Mouse (Mus musculus): ENCODE data around the gene Armc9. TPM values are rescaled to one million over a fixed set of nuclear protein-coding genes. Genes with fewer than 3 reads are reported as not detected.

Armc9 gene
- polyA plus RNA-seq, 1 experiment: 8.3 TPM

DNA sequence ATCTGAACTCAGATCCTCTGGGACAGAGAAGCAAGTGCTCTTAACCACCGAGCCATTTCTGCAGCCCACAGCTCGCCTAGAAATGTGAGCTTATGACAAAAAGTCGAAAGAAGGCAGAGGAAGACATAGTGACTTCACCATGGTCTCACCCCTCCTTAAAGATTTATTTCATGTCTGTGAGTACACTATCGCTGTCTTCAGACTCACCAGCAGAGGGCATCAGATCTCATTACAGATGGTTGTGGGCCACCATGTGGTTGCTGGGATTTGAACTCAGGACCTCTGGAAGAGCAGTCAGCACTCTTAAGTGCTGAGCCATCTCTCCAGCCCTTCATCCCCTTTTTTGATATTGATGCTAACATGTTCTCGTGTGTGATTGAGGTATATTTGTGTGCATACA is 20.0 kb downstream of the Armc9 start:
- DNase-seq (ENCODE audit: low read depth): no peak

DNA sequence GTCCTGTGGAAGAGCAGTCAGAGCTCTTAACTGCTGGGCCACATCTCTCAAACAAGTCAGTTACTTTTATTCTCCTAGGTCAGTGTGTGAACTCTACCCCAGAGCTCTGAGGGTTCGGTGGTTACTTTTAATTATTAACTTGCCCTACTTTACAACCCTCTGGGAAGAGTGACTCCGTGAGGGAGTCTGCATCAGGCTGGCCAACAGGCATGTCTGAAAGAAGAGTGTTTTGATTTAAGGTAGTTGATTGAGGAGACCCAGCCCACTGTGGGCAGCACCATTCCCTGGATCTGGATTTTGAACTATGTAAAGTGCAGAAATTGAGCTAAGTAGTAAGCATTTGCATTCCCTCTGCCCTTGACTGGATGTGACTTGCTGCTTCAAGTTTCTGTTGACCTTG is 21.5 kb downstream of the Armc9 start:
- DNase-seq (ENCODE audit: low read depth): no peak

DNA sequence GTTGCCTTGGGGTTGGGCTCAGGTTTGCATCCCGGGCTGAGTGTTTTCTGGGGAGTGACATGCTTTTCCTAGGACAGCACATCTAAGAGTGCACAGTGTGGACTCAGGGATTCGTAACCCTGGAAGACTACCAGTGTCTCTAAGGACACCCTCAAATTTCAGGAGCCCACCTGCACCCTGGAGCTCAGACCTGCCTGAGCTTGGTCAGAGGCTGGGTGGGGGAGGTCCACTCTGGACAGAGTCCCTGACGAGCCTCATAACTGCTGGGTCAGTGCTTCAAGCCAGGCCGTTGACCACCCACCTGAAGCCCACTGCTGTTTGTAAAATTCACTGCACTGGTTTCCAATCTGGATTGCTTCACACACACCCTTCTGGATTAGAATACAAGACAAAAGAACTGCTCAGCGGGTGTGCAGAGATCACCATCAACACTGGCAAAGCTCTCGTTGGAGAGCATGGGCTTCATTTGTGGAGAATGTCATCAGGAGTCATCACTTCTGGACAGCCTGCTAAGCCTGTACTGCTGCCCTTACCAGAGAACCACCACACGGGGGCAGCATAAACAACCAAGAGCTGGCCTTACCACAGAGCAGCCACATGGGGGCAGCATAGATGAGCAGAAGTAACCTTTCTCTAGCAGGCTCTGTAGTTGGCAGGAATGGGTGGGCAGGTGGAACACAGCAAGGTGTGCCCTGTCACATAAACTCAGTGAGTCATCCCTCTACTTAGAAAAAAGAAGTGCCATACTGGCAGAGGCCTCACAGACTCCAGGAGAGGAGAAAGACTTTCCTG is 24.1 kb downstream of the Armc9 start:
- peak; percentile 26 for DNase-seq (ENCODE audit: low read depth)

DNA sequence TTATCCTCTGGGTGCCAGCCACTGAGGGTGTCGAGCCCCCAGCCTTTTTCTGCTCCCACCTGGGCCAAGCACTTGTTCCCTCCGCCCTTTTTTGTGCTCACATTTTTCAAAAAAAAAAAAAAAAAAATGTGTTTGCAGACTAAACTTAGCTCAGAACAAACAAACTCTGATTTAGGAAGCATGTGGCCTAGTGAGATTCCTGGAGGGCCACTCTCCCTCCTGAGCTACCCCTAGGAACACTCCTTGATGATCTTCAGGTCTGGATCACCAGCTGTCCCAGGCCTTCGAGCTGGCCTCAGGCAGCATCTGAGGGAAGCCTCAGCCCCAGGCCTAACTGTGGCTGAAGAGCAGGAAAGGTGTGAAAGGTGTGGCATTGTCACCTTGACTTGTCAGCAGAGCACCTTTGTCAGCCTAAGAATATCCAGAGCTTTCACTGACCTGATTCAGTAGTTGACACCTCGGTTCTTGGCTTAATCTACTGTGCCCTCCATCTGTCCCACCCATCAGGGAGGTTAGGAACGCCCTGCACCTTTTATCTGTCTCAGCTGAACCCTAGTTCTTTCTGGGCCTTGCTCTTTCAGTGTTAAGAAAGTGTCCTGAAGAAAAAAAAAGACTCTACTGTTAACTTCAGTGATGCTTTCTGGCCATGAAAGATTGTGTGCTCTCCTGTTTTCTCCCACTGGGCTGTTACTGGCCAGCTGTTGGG is 27.6 kb downstream of the Armc9 start:
- DNase-seq (ENCODE audit: low read depth): no peak

DNA sequence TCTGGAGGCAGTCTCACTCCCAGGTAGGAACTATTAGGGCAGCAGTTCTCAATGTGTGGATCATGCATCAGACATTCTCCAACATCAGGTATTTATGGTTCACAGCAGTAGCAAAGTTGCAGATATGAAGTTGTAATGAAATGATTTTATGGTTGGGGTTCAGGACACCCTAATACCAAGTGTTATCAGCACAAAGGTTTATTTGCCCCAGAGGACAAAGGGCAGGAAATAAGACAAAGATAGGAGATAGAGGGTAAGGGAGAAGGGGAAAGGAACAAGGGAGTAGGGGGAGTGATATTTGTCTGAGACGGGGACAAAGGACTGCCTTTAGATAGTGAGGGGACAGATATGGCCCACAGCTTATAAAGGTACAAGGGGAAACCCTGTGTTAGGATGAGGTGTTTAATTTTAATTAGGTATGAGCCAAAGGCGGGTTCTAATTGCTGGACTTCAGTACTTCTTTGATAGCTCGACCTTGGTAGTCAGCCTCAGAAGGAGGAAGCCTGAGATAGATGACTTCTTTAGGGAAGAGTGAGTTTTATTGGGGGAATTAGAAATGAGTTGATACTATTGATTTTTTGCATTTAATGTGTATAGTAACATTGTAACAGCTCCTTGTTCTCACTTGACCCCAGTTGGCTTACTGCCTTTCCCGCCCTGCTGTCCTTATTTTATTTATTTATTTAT is 29.1 kb downstream of the Armc9 start:
- DNase-seq (ENCODE audit: low read depth): no peak

DNA sequence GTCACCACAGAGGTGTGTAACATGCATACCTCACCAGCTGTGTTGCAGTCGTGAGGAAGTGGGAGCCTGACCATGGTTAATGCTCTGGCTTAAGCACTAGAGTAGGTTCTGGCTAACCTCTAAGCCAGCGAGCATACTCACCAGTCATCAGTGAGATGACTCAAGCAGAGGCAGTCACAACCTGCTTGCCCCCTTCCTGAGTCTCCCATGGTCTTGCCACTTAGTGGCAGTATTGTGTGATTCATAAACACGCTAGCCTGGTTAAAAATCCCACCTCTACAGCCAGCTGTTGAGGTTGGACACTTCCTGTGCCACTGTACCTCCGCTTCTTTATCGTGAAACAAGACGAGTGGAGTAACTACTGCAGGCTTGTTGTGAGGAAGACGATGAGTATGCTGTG is 32.2 kb downstream of the Armc9 start:
- DNase-seq (ENCODE audit: low read depth): no peak

DNA sequence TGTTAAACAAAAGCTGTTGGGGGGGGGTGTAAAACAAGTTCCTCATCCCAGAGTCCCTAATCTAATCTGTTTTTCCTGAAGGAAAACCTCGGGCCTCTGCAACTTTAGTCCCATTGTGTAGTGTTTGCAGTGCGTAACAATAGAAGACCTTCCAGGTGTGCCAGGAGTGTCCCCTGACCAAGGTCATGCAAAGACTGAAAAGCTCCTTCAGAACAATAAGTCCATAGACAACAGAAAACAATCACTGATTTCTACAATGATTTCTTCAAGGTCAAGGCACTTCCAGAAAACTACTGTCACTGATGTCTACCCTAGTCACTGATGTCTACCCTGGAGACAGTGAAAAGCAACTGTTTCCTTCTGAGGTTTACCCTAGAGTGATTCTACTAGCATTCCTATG is 33.3 kb downstream of the Armc9 start:
- DNase-seq (ENCODE audit: low read depth): no peak

DNA sequence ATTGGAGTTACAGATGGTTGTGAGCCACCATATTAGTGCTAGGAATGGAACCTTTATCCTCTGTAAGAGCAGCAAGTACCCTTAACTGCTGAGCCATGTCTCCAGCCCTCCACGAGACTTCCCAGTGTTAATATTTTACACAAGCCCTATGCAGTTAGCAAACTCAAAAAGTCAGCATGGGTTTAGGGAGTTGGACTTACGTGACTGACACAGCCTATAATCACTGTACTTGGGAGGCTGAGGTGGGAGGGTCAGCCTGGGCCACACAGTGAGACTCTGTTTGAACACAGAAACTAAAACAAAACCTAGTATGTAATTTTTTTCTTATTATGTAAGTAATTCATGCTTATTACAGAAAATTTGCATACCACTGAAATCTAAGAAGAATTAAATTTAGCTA is 33.7 kb downstream of the Armc9 start:
- no peak for DNase-seq (ENCODE audit: low read depth)

DNA sequence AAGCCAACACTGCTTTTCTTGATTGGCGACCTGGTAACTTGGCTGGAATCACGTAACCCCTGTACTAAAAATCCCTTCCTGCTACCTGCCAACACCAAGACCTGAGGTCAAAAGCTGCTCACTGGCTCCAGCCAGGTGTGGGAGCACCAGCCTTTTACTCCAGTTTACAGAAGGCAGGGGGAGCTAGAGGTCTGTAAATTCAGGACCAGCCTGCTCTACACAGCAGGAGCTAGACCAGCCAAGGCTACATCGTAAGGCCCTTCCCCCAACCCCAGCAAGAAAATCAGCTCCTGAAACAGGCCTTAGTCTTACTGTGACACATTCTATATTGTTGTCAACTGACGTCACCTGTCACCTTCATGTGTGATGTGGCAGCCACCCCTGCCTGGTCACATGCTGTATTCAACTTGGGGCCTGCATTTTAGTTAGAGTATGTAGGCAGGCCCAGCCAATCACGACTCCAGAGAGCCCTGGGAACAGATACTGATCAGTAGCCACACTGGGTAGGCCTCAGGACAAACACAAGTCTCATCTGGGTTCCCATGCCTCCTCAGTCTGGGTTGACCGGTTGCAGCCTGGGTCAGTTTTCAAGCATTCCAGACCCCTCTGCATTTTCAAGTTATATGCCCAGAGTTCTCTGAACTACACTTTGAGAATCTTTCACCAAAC is 34.6 kb downstream of the Armc9 start:
- DNase-seq (ENCODE audit: low read depth): no peak

DNA sequence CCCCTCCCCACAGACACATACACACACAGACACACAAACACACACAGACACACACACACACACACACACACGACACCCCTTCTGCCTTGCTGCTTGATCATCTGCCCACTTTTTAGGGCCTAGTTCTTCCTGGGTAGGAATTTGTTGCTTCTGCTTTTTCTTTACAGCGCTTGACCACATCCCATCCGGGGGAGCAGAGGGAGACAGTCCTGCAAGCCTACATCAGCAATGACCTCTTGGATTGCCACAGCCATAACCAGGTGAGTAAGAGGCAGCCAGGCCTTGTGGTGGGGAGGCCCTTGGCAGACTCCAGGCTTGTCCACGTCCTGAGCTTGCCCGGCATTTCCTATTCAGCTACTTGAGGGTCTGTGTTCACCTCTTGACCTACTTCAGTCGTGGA is 36.3 kb downstream of the Armc9 start:
- no peak for DNase-seq (ENCODE audit: low read depth)

DNA sequence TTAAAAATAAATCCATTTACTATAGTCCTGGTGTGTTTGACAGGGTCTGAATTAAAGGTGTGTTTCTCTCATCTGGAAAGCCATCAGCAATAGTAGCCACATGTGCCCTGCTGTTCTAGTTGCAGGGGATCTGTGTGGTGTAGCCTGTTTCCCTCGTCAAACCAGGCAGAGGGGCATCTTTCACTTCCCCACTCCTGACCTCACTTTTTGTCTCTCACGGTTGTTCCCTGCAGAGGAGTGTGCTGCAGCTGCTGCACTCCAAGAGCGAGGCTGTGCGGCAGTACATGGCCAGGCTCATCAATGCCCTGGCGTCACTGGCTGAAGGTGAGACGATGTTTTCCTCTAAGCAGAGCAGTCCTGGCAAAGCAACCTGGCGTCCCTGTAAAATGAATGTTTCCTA is 39.5 kb downstream of the Armc9 start:
- no peak for DNase-seq (ENCODE audit: low read depth)

DNA sequence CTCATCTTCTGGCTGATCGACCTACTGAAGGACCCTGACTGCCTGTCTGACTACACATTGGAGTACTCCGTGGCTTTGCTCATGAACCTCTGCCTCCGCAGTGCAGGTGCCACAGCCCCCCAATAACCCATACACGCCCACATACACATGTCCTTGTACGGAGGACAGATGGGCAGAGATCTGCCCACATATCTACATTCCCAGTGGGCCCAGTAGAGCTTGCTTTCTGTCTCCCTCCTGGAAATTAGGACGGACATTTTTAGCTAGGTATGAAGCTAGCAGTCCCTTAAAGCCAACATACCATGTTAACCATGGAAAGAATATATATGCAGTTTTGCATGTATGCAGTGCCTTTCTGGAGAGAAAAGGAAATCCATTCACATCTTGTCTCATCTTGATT is 43.7 kb downstream of the Armc9 start:
- DNase-seq (ENCODE audit: low read depth): no peak

DNA sequence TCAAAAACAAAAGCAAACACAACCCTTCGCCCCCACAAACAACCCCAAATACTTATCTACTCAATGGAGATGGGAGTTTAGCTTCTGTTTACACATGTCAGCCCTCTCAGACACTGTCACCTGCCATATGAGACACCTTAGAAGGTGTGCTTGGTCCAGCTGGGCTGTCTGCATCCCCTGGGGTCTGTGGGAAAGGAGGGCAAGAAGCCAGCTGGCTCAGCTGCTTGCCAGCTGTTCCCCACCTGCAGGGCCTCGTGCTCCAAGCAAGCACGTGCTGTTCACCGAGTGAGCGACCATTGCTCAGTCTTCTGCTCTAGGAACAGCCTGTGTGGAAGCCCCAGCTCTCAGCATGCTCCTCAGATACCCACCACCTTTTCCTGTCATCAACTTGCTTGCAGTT is 44.4 kb downstream of the Armc9 start:
- DNase-seq (ENCODE audit: low read depth): no peak

DNA sequence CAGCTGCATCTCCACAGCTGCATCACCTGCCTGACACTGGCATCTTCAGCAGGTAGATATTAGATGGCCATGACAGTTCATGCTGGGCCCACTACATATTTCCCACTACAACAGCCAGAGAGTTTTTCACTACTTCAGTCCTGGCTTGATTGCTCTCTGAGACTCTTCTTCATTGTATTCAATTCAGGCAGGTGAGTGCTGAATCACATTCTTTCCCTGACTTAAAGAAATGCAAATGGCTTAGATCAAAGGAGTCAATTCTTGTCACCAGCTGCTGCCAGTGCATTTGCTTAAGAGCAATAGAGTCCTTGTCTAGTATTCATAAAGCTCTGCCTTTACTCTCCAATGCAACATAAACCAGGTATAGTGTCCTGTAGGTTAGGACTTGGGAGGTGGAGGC is 46.7 kb downstream of the Armc9 start:
- DNase-seq (ENCODE audit: low read depth): no peak

DNA sequence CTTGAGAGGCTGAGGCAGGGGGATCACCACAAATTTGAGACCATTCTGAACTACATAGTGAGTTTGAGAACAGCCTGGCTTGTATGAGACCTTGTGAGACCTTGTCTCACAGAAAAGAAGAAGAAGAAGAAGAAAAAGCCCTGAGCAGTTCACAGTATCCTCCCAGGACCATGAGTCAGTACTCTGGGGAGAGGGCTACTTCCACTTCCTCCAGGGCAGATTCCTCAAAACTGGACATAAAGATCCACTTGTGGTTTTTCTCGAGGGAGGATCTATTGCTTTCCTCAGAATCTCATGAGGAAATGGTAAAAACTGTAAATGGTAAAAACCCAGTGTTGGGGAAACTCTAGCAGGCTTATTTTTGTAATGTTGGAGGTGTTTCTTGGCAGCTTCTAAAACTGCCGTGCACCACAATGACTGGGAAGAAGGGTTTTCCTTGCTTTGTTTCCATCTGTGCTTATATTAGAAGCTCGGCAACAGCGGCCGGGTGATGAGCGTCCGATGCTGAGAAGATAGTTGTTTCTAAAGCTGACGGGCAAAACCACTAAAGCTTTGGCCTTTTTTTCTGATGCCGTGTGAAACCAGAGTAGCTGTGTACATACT is 48.1 kb downstream of the Armc9 start:
- DNase-seq (ENCODE audit: low read depth): no peak

DNA sequence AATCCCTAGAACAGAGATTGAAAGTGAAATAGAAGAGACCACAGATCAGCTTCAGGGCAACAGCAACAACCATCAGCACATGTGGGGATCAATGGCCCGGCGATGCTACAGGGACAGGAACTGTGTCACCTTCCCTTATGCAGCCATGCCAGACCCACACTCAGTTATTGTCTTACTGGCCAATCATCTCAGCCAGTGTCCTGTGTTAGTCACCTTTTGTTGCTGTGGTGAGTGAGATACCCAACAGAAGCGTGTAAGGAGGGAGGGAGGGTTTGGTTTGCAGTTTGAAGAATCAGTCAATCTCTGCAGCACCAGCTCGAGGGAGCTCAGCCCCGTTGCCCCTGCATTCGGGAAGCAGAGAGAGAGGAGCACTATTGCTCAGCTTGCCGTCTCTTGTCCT is 56.1 kb downstream of the Armc9 start:
- no peak for DNase-seq (ENCODE audit: low read depth)

DNA sequence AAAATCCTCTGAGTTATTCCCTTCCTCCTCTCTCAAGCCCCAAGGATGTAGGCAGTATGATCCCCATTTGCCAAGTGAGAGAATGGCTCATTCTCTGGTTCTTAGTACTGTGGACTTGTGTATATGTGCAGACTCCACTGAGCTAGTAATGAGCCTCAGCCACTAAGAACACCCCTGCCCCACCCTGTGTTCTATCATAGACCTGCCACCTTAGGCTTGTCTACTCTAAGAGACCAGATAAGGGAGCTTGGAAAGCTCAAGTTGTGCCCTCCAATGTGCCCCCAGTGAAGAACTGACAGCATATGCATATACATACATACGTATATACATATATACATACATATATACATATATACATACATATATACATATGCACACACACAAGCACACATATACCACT is 56.9 kb downstream of the Armc9 start:
- no peak for DNase-seq (ENCODE audit: low read depth)

DNA sequence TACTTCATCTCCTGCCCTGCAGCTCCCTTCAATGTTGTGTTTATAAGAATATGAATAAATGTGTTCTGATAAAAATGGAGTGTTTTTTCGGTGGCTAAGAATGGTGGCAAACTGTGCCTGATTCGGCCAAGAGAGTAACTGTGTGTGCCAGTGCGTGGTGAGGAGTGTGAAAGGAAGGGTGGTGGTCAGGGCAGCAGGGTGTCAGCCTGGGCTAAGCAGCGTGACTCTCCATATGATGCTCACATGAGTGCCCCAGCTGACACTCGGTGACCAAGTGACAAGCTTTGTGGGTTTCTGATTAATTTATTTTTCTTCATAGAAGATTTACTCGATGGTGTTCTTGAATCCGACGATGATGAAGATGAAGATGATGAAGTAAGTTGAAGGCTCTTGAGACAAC is 58.2 kb downstream of the Armc9 start:
- no peak for DNase-seq (ENCODE audit: low read depth)

DNA sequence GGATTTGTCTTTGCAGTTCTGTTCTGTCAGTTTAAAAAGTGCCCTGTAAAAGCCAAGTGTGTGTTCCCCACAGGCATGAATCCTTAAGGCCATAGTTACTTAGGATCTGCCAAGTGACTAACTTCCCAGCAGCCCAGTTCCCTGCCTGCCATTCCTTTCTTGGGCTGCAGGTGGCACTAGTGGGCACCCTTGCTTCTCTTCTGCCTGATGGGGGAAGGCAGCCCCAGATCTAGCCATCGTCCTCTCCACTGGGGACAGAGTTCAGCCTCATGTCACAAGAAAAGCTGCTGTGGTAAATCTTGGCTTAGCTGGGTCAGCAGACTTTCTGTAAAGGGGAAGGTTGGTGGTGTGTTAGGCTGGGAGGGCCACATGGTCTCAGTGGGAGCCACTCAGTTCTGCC is 59.6 kb downstream of the Armc9 start:
- no peak for DNase-seq (ENCODE audit: low read depth)

DNA sequence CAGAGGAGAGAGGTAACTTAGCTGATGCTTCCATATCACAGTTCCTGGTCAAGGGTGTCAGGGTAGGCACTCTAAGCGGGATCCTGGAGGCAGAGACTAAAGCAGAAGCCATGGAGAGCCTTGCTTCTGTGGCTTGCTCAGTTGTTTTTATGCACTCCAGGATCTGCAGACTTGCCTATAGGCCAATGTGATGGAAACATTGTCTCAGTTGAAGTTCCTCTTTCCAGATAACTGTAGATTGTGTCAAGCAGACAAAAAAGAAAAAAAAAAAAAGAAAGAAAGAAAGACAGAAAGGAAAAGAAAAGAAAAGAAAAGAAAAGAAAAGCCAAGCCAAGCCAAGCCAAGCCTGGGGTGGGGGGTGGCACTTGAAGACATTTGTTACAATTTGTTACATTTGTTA is 60.7 kb downstream of the Armc9 start:
- no peak for DNase-seq (ENCODE audit: low read depth)

DNA sequence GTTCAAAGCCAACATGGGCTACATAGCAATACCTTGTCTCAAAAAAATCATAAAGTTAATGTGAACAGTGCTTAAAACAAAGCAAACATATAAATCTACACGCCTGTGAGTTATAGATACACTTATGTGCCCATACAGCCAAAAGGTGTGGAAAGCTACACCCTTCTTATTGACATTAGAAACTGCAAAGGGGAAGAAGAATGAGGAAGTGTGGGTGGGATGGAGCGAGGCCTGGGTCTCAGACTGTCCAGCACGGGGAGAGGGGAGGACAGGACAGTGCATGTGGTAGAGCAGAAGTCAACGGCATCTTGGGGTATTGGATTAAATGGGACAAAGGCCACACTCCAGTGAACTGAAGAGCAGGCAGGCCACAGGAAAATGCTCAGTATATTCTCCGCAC is 61.8 kb downstream of the Armc9 start:
- DNase-seq (ENCODE audit: low read depth): no peak

DNA sequence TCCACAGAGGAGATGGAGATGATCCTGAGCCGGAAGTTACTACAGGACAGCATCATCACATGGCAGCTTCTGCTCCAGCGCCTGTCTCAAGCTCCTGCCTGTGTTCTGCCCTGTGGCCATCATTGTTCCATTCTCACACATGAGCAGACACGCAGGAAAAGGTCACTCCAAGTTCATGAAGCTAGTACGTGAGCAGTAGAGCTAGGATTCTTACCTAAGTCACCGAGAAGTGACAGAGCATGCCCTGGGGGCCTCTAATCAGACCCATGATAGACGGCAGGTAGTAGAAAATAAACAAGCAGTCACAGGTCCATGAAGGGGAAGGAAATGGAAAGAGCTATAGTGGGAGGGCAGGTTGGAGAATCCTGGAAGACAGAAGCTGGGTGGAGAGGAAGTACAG is 63.4 kb downstream of the Armc9 start:
- DNase-seq (ENCODE audit: low read depth): peak; percentile 79

All from gonadal fat pad, adult 2 months (tissue).